Mouse (Mus musculus) urinary bladder, postnatal 4 days (tissue): ENCODE data around the gene Fgfbp3.
"Not testable (repeated sequence)": the region's sequence is repeated elsewhere in the genome, so short reads cannot be mapped to it uniquely, and the experiment has no call there.

Experiments used
- DNase-seq, 2 experiments: peaks; one replicate each; pipeline ENCODE4 v3.0.0; 2021 to 2022; ENCODE audit warnings: low spot score in 2 of 2

Gene Fgfbp3

DNA sequence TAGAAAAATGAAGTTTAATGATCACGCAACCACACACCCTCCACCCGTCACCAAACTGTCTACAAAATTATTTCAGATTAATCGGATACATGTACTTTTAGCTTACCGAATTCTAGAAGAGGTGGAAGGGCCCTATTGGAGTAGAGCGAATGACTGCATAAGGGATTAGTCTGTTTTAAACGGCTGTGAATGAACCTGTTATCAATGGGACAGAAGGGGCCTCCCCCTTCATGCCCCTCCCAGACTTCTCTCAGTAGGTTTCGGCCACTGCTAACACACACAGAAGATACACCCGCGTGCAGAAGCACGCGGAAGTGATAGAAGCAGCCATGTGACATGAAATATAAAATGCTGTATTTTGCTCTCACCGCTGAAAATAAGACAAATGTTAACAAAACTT lies at the start of gene Fgfbp3:
Fgfbp3 (minus strand) TSS at position 150 of the 400 bp plus-strand sequence.
- DNase-seq: no peak

DNA sequence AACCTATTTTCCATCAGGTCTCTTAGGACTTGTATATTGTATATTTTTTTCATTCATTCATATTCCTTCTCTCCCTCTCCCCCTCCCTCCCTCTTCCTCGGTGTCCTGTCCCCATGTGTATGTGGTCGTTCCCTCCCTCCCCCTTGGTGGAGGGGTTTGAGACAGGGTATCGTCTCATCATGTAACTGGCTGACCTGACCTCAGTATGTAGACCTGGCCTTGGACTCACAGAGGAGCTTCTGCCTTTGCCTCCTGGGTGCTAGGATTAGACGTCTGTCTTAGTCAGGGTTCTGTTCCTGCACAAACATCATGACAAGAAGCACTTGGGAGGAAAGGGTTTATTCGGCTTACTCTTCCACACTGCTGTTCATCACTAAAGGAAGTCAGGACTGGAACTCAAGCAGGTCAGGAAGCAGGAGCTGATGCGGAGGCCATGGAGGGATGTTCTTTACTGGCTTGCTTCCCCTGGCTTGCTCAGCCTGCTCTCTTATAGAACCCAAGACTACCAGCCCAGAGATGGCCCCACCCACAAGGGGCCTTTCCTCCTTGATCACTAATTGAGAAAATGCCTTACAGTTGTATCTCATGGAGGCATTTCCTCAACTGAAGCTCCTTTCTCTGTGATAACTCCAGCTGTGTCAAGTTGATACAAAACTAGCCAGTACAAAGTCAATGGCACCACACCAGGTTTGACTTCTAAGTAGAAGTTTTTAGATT lies 43.3 kb upstream of the Fgfbp3 start:
- DNase-seq: not testable (repeated sequence)

DNA sequence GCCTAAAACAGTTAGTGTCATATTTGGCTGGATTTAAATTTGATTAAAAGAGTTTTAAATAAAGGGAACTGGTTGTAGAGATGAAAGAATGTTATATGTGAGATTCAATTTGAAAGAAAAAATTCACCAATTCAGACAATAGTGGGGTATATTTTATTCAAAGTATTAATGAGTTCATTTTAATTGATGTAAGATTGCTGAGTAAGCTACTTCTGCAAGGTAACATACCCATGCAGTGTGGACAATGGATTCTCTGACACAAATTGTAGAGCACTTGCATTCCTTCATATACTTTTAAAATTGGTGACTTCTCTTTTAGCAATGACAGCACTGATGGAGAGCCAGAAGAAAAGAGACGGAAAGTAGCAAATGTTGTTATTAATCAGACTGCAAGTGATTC lies 41.9 kb upstream of the Fgfbp3 start:
- no peak for DNase-seq

DNA sequence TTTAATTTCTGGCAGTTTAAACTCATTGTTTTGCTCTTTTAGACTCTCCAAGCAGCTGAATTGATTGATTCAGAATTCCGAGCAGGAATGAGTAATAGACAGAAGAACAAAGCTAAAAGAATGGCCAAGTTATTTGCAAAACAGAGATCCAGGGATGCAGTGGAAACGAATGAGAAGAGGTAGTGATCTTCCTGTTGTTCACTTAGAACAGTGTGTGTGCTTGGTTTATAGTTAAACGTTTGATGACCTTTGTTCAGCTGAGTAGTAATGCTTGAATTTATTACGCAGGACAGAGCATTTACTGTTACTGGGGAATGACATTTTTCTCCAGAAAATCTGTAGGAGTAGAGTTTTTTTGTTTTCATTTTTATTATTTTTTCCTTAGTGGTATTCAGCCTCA lies 38.9 kb upstream of the Fgfbp3 start:
- no peak for DNase-seq

DNA sequence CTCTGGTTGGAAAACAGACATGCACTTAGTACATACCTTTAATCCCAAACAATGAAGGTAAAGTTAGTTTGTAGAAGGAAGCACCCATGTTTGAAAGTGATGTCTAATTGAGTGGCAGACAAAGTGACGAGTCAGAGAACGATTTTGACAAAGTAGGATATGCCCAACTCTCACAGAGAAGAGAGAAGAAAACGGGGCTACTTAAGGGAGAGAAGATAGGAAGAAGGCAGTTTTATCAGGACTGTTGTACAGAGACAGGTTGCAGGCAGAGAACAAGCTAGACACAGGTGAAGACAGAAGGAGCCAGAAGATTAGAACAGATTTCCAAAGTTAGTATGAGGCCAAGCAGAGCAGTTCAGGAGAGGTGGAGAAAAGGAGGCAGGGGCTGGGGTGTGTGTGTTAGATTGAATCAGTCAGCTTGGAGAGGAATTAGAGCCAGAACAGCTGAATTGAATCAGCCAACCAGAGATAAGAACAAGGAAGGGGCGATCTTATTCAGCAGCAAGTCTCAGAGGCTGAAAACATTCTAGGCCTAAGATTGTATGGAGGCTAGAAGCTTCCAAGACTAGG lies 34.3 kb upstream of the Fgfbp3 start:
- DNase-seq: no peak

DNA sequence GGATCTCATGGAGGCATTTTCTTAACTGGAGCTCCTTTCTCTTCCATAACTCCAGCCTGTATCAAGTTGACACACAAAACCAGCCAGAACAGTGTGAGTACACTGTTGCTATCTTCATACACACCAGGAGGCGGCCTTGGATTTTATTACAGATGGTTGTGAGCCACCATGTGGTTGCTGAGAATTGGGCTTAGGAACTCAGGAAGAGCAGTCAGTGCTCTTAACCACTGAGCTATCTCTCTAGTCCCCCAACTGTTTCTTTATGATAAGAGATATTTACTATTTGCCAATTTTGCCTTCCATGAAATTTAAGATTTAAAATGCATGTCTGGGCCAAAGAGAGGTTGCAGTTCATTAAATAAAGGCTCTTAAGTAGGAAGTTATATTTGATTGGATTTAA lies 20.6 kb upstream of the Fgfbp3 start:
- DNase-seq: no peak

DNA sequence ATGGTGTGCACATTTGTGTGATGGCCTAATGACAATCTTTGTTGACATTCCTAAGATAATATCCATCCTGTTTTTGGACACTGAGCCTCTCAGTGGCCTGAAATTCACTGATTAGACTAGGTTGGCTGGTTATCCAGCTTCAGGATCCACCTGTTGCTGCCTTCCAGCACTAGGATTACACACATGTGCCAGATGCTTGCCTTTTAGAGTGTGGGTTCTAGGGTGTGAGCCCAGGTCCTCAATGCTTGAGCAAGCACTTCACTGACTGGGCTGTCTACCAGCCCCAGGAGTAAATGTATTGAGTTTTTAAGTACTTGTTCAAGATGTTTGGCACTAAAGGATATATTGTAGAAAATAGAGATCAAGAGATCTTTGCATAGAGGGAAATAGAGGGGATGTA lies 18.6 kb upstream of the Fgfbp3 start:
- DNase-seq: no peak

DNA sequence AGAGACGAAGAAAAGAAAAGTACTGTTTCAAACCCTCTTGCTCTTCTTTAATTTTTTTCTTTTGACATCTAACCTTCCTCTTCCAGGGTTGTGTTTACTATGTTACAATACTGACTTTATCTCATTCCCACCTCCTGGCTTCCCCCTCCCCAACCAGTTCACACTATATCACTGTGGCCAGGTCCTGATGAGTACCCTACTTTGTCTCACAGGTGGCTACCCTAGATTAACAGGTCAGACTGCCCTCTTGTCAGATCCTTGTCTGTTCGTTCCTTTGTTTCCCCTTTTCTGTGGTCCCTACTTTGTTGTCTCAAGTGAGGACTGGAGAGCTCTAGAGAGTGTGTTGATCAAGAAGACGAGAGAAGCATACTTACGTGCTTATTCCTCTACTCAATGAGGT lies 16.9 kb upstream of the Fgfbp3 start:
- no peak for DNase-seq

DNA sequence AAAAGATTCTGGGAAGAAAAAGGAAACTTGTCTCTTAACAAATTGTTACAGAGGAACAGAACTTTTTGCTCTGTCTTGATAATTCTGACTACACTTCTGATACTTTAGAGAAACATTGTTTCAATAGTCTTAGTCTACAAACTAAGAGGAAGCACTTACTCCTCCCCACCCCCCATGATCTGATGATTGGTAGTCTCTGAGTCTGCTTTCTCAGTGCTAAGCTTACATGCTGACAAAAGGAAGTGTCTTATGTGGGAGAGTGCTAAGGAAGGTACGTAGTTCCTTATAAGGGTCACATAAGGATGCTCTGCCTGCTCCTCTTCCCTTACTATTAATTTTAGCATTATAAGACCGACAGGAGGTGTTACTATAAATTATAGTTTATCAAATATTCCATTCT lies 13.2 kb upstream of the Fgfbp3 start:
- no peak for DNase-seq

DNA sequence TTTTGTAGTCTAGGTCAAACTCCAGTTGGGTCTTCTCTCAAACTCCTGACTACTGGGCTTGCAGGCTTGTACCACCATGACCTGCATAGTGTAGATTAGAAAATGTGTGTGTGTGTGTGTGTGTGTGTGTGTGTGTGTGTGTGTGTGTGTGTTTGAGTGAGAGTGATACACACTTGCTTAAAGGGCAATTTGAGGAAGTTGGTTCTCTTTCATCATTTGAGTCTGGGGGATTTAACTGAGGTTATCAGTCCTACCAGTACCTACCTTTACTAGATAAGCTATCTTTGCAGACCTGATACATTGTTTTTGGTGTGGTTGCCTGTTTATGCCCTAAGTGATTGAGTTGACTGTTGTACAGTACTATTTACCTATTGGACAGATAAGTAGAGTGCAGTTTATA lies 12.7 kb upstream of the Fgfbp3 start:
- DNase-seq: no peak

DNA sequence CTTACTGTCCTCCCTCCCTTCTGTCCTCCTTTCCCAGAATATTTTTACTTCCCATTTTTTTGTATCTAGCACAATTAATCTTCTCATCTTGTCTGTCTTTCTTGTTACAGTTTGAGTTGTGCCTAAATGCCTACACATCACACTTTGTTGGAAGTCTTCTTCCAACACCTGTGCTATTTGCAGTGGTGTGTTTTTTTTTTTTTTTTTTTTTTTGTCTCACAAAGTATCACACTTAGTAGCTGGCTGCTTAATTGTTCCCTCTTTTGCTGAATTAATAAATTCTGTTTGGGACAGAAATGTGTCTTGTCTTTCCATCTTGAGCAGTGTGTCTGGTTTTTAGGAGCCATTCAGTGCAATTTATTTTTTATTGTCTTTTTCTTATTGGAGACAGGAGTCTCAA lies 10.4 kb upstream of the Fgfbp3 start:
- no peak for DNase-seq

DNA sequence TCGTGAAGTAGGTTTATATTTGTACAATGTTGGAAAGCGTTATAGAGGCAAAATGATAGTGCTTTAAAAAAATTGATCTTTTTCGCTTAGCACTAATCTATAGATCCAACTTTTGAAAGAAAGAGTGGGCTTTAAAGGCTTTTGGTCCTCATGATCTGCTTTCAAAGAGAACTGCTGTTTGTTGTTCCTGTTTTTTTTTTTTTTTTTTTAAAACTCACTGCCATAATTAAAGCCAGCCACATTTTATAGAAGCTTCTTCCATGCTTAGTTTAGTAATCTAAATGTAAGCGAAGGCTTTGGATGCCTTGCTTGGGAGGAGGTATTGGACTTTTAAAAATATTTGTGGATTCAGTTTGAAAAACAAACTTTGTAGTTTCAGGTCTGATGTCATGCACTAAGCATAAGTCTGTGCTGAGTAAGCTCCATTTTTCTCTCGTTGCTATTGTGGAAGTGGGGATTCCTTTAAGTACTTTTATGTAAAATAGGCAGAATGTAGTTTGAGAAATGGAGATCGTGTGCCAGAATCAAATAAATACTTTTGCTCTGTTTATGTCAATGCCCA lies 8.5 kb upstream of the Fgfbp3 start:
- DNase-seq: no peak

DNA sequence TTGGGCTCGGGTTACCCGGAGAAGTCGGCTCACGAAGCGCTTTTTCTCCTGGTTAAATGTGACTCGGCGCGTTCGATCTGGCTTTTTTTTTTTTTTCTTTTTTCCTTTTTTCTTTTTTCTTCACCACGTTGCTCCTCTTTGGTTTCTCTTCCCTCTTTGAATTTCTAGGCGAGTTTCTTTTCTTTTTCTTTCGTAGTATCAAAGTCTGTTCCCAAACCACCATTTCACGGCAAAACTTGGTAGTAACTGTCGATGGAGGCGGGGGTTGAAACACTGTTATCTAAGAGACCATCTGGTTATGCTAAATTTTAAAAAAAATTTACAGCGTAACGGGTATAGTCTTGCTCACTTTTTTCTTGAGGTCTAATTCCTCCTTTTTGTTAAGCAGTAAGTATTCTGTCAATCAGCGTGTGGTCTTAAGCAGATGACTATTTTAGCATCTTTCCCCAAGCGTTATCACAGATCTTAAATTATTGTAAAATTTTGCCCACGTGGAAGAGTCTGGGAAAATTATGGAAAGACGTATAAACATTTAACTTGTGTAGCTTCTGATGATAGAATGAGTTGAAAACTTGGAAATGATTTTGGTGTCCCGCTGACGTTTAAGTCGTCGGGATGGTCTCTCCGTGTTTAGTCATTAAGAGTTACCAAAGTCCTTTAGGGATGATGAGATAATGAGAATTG lies 7.3 kb upstream of the Fgfbp3 start:
- DNase-seq: no peak

DNA sequence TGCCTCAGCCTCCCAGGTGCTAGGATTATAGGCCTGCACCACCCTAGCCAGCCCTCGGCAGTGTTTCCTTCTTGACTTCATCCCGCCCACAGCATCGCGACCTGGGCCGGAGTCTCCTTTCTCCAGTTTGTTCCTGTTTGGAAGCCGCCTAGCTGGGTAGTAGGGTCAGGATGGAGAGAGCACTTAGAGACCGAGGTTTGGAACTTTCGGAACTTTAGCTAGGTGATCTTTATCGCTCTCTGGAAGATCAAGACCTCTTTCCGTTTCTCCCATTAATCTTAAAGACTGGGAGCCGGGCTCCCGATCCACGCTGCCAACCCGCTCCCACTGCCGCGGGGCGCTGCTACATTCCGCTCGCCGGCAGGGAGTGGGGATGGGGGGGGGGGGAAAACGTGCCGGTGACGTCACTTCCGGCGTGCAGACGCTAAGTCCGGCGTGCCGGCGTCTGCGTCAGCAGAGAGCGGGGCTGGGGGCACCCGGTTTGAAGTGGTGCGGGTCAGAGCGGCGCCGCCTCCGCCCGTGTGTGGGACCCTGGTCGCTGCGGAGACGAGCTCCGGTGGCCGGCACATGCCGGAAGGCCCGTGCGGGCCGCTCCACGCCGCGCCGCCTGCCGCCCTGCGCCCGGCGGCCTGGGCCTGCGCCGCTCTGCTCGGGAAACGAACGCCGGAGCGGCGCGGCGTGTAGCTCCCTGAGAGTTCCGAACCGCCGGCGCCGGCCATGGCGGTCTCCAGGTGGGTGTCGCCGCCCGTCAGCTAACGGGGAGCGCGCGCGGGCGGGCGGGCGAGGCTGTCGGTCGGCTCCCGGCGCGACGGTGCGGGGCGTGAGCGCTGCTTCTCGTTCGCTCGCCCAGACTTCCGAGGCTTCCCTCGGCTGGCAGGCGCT lies 6.5 kb upstream of the Fgfbp3 start, which contains the start of gene Btaf1:
Btaf1 (plus strand) TSS at position 409 of the 882 bp plus-strand sequence.
- DNase-seq: peak; percentile 79 to 82

DNA sequence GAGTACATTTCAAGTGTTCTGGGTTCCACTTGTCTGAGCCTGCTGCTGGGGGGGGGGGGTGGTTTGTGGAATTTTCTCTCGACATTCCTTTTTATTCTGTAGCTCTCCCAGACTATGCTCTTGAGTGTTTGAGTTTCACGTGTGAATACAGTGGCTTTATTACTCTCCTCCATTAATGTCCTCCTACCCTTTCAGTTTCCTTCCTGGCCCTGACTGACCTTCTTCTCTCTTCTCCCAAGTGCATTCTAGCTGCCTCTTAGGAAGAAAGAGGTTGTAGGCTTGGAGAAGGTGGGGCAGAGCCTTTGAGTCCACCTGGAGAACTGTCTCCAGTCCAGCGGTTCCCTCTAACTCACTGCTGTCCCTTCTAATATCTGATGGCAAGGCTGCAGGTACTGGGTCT lies 3.5 kb upstream of the Fgfbp3 start:
- DNase-seq: no peak

DNA sequence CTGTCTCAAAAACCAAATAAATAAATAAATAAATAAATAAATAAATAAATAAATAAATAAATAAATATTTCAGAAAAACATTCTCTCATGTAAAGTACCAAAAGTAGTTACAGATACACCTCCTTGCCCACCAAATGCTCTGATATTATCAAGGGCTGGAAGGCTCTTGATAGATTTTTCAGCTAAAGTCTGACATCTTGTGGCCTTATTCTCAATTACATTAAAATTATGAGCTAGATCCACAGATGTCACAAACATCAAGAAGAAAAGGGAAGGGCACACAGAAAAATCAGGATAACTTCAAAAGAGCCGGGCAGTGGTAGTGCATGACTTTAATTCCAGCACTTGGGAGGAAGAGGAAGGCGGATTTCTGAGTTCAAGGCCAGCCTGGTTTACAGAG lies 2.6 kb upstream of the Fgfbp3 start:
- no peak for DNase-seq

DNA sequence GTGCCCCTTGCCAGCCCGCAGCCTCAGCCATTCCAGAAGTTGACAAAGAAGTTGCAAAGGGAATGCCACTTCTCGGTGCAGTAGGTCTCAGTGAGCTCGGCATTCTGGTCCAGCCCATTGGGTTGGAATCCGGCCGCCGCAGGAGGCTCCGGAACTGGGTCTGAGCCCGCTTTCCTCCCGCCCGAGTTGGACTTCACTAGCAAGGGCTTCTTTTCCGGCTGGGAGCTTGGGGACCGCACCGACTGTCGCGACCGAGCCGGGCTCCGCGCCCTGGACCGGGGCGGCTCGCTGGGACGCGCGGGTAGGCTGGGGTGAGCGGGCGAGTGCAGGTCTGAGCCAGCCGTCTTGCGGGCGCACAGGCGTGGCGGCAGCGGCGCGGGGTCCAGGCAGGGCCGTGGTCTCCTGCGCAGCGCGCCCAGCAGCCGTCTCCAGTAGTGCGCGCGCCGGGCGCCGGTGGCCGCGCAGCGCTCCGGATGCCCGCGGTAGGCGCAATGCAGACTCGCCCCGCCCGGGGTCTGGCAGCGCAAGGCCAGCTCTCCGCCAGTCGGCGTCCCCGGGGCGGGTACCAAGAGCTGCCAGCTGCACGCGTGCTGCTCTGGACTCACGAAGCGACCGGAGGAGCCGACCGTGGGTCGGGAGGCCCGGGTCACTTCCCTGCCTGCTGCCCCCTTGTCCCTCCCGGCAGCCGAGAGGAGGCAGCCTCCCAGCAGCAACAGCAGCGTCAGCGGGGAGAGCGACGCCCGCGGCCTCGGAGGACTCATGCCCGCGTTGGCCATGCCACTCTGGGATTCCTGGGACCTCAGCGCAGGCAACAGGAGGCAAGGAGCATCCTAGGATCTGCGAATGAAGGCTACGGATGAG lies 744 bp downstream of the Fgfbp3 start:
- DNase-seq: peak; percentile 73 to 75

DNA sequence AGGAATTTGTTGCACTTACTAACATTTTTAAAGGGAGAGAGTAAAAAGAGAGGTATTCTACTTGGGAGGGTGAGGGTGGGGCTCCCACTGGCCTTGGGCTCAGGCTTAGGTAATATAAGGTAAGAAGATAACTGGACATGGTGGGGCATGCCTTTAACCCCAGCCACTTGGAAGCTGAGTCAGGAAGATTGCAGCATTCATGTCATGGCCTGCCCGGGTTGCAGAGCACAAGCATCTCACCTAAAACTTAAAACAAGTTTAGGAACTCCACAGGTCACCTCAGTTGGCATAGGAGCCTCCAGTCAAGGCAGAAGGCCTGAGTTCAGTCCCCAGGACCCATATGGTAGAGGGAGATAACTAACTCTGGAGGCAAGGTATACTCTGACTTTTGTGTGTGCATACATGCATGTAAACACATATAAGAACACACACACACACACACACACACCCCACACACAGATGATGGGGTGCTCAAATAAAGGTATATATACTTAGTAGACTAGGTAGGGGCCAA lies 2.5 kb downstream of the Fgfbp3 start:
- no peak for DNase-seq

DNA sequence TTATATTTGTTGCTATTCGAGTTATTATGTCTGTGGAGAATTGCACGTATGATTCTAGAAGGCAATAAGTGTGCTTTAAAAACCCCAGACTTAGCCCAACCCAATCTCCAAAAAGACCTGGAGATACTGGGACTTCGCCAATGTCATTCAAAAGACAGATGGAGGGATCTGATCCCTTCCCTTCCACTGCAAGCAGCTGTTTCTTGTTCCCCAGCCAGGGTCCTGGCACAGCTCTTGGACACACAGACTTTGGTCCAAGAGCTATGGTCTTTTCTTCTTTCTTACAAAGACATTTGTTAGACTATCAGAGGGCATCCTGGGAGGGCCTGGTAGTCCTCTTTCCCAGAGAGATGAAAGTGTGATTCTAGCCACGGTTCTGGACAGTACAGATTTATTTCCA lies 3.2 kb downstream of the Fgfbp3 start:
- DNase-seq: no peak

DNA sequence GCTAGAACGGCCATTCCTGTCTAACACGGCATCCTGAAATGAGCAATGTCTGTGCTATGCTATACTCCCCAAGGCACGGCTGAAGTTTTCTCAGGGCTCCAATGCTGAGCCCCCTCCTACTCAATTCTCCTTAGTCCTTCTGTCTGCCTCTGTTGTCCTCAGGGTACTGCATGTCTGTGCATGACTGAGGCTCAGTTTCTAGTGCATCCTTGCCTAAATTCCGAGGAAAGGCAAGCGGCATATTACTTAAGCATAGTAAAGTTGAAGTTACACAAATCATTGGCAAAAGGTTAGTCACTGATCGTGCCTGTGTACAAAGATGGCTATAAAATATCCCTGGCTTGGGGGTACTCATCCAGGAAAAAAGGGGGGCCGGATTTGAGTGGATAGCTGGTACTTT lies 6.4 kb downstream of the Fgfbp3 start:
- DNase-seq: no peak
